Mouse (Mus musculus) limb, embryonic 14.5 days (tissue): ENCODE data around the gene Babam2. TPM values are rescaled to one million over a fixed set of nuclear protein-coding genes. Genes with fewer than 3 reads are reported as not detected.

Source experiments
- ATAC-seq: fragments of 200-750 bp; cut with Nextera tagmentation; 2 replicates; pipeline ENCODE4 v1.8.0; 2017; ENCODE audit warnings: low read depth, moderate number of reproducible peaks, moderate TSS enrichment; ENCODE audit not compliant: low FRiP score
- DNase-seq: peaks from one replicate; pipeline ENCODE4 v3.0.0-alpha.2; 2015; ENCODE audit warnings: low spot score
- H3K27ac ChIP-seq: fragments of 300-500 bp; sonication (generic); replicated peaks from 2 replicates; pipeline ENCODE4 v1.5.1; 2014; ENCODE audit warnings: low read depth, mild to moderate bottlenecking, low read length, moderate library complexity, mixed read lengths
- H3K27me3 ChIP-seq: fragments of 300-500 bp; sonication (generic); 2 replicates; pipeline ENCODE4 v1.6.1; 2014; ENCODE audit warnings: low read length, mixed read lengths; ENCODE audit not compliant: control insufficient read depth, insufficient read depth
- H3K36me3 ChIP-seq: fragments of 300-500 bp; sonication (generic); 2 replicates; pipeline ENCODE4 v1.6.1; 2014; ENCODE audit warnings: mild to moderate bottlenecking, low read length, moderate library complexity, mixed read lengths; ENCODE audit not compliant: control insufficient read depth, insufficient read depth
- H3K4me1 ChIP-seq: fragments of 300-500 bp; sonication (generic); 2 replicates; pipeline ENCODE4 v1.6.1; 2014; ENCODE audit warnings: antibody characterized with exemption, low read length, mixed read lengths; ENCODE audit not compliant: control insufficient read depth, insufficient read depth
- H3K4me2 ChIP-seq: fragments of 300-500 bp; sonication (generic); replicated peaks from 2 replicates; pipeline ENCODE4 v1.6.1; 2014; ENCODE audit warnings: low read depth, mild to moderate bottlenecking, low read length, moderate library complexity; ENCODE audit not compliant: severe bottlenecking
- H3K4me3 ChIP-seq: fragments of 300-500 bp; sonication (generic); replicated peaks from 2 replicates; pipeline ENCODE4 v1.5.1; 2014; ENCODE audit warnings: low read length
- H3K9ac ChIP-seq: fragments of 300-500 bp; sonication (generic); 2 replicates; pipeline ENCODE4 v1.6.1; 2014; ENCODE audit warnings: mild to moderate bottlenecking, low read depth, low read length, moderate library complexity; ENCODE audit not compliant: severe bottlenecking
- H3K9me3 ChIP-seq: fragments of 300-500 bp; sonication (generic); 2 replicates; pipeline ENCODE4 v1.6.1; 2016; ENCODE audit warnings: low read length; ENCODE audit not compliant: control insufficient read depth
- POLR2A ChIP-seq: fragments of 200-500 bp; IDR thresholded peaks from 2 replicates; pipeline ENCODE4 v1.8.0; 2012; ENCODE audit warnings: inconsistent platforms, mild to moderate bottlenecking, moderate library complexity, borderline replicate concordance; ENCODE audit not compliant: insufficient read depth, insufficient read length; ENCODE audit errors: extremely low read depth
- WGBS: fragments of 180-500 bp; shearing (Covaris S2); extraction: QIAGEN DNeasy Blood & Tissue Kit; methylation state at CpG from one replicate; pipeline ENCODE4 v1.1.7; 2014; 5-methylcytosine and 5-hydroxymethylcytosine counted together
- polyA plus RNA-seq, 2 experiments: library from polyadenylated mRNA; depleted of rRNA in 1 of 2; stranded (reverse) in 1 of 2; unstranded in 1 of 2; fragments of >200 nt; fragmentation: Nextera tagmentation in 1 of 2; extraction: Ambion mirVana in 1 of 2; gene quantifications; 2 replicates each; pipeline versions ENCODE4 v1.2.1 to v1.2.3; 2012 to 2014

Babam2 gene
- polyA plus RNA-seq, 2 experiments = 23.4 to 35.8 TPM

GRCm38 (mm10) chr5:32013053-32013452 is 315.6 kb downstream of the Babam2 start:
- Histone ChIP-seq H3K4me1 (no peaks in the 10 kb centered on the region), H3K9me3 (no peaks in the 10 kb centered on the region), H3K27ac (no peak overlapping the region), H3K27me3 (no peaks in the 10 kb centered on the region), H3K4me3 (no peak overlapping the region), H3K9ac (no peak overlapping the region), H3K36me3 (no peaks in the 10 kb centered on the region), H3K4me2 (no peak overlapping the region)
- WGBS = 72% methylated on average over 2 of the region's 2 CpGs
- ATAC-seq (no peak), DNase-seq (no peak)
- no peak for TF ChIP-seq POLR2A

GRCm38 (mm10) chr5:32014786-32015185 is 317.3 kb downstream of the Babam2 start:
- Histone ChIP-seq H3K27ac (no peak overlapping the region), H3K27me3 (no peaks in the 10 kb centered on the region), H3K9ac (no peak overlapping the region), H3K4me2 (no peak overlapping the region), H3K36me3 (no peaks in the 10 kb centered on the region), H3K4me1 (no peaks in the 10 kb centered on the region), H3K4me3 (no peak overlapping the region), H3K9me3 (no peaks in the 10 kb centered on the region)
- no peak for ATAC-seq
- no peak for DNase-seq
- 86% methylated on average over 7 of the region's 7 CpGs for WGBS
- no peak for TF ChIP-seq POLR2A

- no peaks in the 10 kb centered on the region for H3K27me3 ChIP-seq
- no peak overlapping the region for H3K4me2 ChIP-seq
- no peak overlapping the region for H3K27ac ChIP-seq
- no peak overlapping the region for H3K4me3 ChIP-seq
- no peak for TF ChIP-seq POLR2A
- no peaks in the 10 kb centered on the region for H3K9me3 ChIP-seq
- H3K36me3 ChIP-seq = no peaks in the 10 kb centered on the region
- 62% methylated on average over 9 of the region's 9 CpGs for WGBS
- H3K4me1 ChIP-seq = no peaks in the 10 kb centered on the region
- no peak overlapping the region for H3K9ac ChIP-seq
- DNase-seq (no peak), ATAC-seq (no peak)
Measured at GRCm38 (mm10) chr5:32015949-32016478, 318.5 kb downstream of the Babam2 start.

GRCm38 (mm10) chr5:32017686-32018085 is 320.2 kb downstream of the Babam2 start:
- Histone ChIP-seq H3K27me3 (no peaks in the 10 kb centered on the region), H3K4me1 (no peaks in the 10 kb centered on the region), H3K4me2 (no peak overlapping the region), H3K9ac (no peak overlapping the region), H3K9me3 (no peaks in the 10 kb centered on the region), H3K4me3 (no peak overlapping the region), H3K36me3 (no peaks in the 10 kb centered on the region), H3K27ac (no peak overlapping the region)
- ATAC-seq = no peak
- WGBS = 75% methylated on average over 3 of the region's 3 CpGs
- no peak for TF ChIP-seq POLR2A
- no peak for DNase-seq

GRCm38 (mm10) chr5:32018276-32018675 is 320.8 kb downstream of the Babam2 start:
- H3K4me1 ChIP-seq = no peaks in the 10 kb centered on the region
- no peak for TF ChIP-seq POLR2A
- H3K4me2 ChIP-seq = no peak overlapping the region
- no peak overlapping the region for H3K4me3 ChIP-seq
- H3K27ac ChIP-seq = no peak overlapping the region
- no peaks in the 10 kb centered on the region for H3K36me3 ChIP-seq
- no peak overlapping the region for H3K9ac ChIP-seq
- WGBS = 77% methylated on average over 2 of the region's 2 CpGs
- no peak for DNase-seq
- ATAC-seq = no peak
- H3K27me3 ChIP-seq = no peaks in the 10 kb centered on the region
- H3K9me3 ChIP-seq = no peaks in the 10 kb centered on the region

- Histone ChIP-seq H3K27ac (no peak overlapping the region), H3K4me2 (no peak overlapping the region), H3K4me1 (no peaks in the 10 kb centered on the region), H3K9me3 (no peaks in the 10 kb centered on the region), H3K4me3 (no peak overlapping the region), H3K36me3 (no peaks in the 10 kb centered on the region), H3K9ac (no peak overlapping the region), H3K27me3 (no peaks in the 10 kb centered on the region)
- DNase-seq (no peak), ATAC-seq (no peak)
- 85% methylated on average over 3 of the region's 3 CpGs for WGBS
- TF ChIP-seq POLR2A = no peak
Measured at GRCm38 (mm10) chr5:32029834-32030433, 332.4 kb downstream of the Babam2 start.
